Mouse (Mus musculus): ENCODE data around the gene Gm5128. TPM values are rescaled to one million over a fixed set of nuclear protein-coding genes. Genes with fewer than 3 reads are reported as not detected.

Gm5128 gene
- not detected in 2 replicates for polyA plus RNA-seq (2015; fragmentation: Nextera tagmentation; extraction: Ambion mirVana)

DNA sequence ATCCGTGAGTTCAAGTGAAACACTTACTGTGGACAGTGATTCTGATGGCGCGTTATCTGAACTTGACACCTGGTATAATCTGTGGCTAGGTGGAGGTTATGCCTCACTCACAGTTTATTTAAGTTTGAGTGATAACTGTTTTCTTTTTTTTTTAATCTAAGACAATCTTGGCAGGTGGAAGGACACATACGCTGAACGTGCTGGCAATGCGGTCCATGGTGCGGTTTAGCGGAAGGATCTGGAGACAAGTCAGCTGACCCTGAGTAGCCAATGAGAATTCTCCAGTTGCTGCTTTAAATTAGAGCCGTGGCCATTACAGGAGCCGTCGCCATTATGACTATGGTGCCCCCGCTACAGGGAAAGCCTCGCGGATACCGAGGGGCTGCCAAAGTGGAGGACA is at the start of gene Gm5128:
Gene Gm5128, plus strand, starts transcription at position 301 of the 400 bp plus-strand sequence.

Other genes with a start within 250 kb of the Gm5128 start
- gene Gm15023, start 195.7 kb upstream of the Gm5128 start, polyA plus RNA-seq (2015; fragmentation: Nextera tagmentation; extraction: Ambion mirVana), result not detected in 2 replicates
- 0.23 TPM in 1 of 2 replicates, not detected in the other for gene Tceal6, start 162.6 kb upstream of the Gm5128 start, polyA plus RNA-seq (2015; fragmentation: Nextera tagmentation; extraction: Ambion mirVana)
- gene Pramel3, start 71.0 kb upstream of the Gm5128 start, polyA plus RNA-seq (2015; fragmentation: Nextera tagmentation; extraction: Ambion mirVana), result not detected in 2 replicates
- gene Gm7903, start 60.6 kb downstream of the Gm5128 start, polyA plus RNA-seq (2015; fragmentation: Nextera tagmentation; extraction: Ambion mirVana), result not detected in 2 replicates
- gene AV320801, start 121.3 kb downstream of the Gm5128 start, polyA plus RNA-seq (2015; fragmentation: Nextera tagmentation; extraction: Ambion mirVana), result not detected in 2 replicates
- gene Nxf7, start 225.5 kb downstream of the Gm5128 start, polyA plus RNA-seq (2015; fragmentation: Nextera tagmentation; extraction: Ambion mirVana), result 0.12 and 0.19 TPM in 2 replicates